Mouse (Mus musculus) bone marrow macrophage, adult 2 months (primary cell): Measurements from ENCODE around the gene Eif2b5.

Experiments
- CTCF ChIP-seq: IDR thresholded peaks from 2 replicates; pipeline ENCODE4 v1.5.1; 2012; ENCODE audit warnings: low read depth, mild to moderate bottlenecking, low read length, moderate library complexity
- POLR2A ChIP-seq: IDR thresholded peaks from 2 replicates; pipeline ENCODE4 v1.6.1; 2012; ENCODE audit warnings: mild to moderate bottlenecking, low read depth, low read length, borderline replicate concordance

DNA sequence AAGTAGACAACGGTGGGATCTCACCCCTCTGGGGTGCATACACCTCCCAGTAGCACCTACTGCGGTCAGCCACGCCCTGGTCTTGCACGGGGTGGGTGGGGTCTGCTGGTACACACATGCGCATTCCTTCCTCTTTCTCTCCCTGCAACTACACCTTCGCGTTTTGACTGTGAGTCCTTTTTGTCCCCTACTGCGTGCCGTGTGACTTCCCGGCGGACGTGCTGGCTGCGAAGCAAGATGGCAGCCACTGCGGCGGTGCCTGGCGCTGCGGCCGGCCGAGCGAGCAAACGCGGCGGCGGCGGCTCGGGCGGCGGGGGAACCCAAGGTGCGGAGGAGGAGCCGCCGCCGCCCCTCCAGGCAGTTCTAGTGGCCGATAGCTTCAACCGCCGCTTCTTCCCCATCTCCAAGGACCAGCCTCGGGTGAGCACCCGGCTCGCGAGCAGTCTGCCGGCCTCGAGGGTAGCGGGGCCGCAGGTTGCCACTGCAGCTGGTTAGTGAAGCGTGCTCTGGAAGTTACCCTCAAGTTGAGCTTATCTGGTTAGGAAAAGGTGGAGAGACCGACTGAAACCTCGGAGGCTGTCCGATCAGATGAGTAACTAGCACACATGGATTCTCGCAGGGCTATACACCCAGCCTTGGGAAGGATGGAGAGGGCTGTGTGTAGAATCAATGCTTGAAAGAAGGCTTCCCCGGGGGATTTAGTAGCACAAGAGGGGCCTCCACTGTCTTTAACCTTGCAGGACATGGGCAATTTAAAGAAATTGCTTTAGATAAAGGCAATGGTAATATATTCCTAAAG, at the start of gene Eif2b5:
- TF ChIP-seq CTCF (no peak), POLR2A (no peak)
